Mouse (Mus musculus) embryonic fibroblast, embryonic 13.5 days (primary cell): Measurements from ENCODE around the gene Nol11.

ENCODE experiments used
- CTCF ChIP-seq: IDR thresholded peaks from 2 replicates; pipeline ENCODE4 v1.5.1; 2011; ENCODE audit warnings: mild to moderate bottlenecking, control low read depth, low read length, moderate library complexity, borderline replicate concordance; ENCODE audit not compliant: insufficient read depth
- POLR2A ChIP-seq: IDR thresholded peaks from 2 replicates; pipeline ENCODE4 v1.6.1; 2011; ENCODE audit warnings: low read depth, mild to moderate bottlenecking, control low read depth, low read length, moderate library complexity

DNA sequence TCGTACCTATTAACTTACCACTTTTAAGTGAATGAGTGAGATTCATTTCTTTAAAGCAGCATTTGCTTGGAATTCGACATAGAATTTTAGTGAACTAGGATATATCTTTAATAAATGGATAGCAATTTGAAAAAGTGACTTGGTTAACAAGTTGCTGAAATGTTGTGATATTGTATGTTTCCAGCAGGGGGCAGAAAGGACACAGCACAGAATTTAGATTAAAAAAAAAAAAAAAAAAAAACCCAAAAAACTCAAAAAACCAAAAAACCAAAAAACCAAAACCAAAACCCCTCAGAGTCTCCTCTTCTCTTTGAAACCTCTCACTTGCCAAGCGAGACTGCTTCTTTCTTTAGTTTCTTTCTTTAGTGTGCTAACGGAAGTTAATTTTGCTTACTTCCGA is 24.6 kb upstream of the Nol11 start:
- TF ChIP-seq POLR2A: no peak
- no peak for TF ChIP-seq CTCF
